Mouse (Mus musculus) midbrain, embryonic 12.5 days (tissue): ENCODE data around the gene Duoxa1. TPM values are rescaled to one million over a fixed set of nuclear protein-coding genes. Genes with fewer than 3 reads are reported as not detected.
A peak's percentile ranks its signal among the peaks of the same experiment; 100 is the strongest.
"Not testable (repeated sequence)": the region's sequence is repeated elsewhere in the genome, so short reads cannot be mapped to it uniquely, and the experiment has no call there.

ENCODE experiments used
- ATAC-seq: fragments of 200-750 bp; cut with Nextera tagmentation; 2 replicates; pipeline ENCODE4 v1.8.0; 2017; ENCODE audit warnings: low read depth, moderate TSS enrichment, moderate library complexity; ENCODE audit not compliant: low FRiP score
- H3K27ac ChIP-seq: fragments of 300-500 bp; sonication (generic); replicated peaks from 2 replicates; pipeline ENCODE4 v1.5.1; 2016; ENCODE audit warnings: mild to moderate bottlenecking
- H3K27me3 ChIP-seq: fragments of 300-500 bp; sonication (generic); 2 replicates; pipeline ENCODE4 v1.6.1; 2016; ENCODE audit warnings: mild to moderate bottlenecking
- H3K36me3 ChIP-seq: fragments of 300-500 bp; sonication (generic); 2 replicates; pipeline ENCODE4 v1.6.1; 2016
- H3K4me1 ChIP-seq: fragments of 300-500 bp; sonication (generic); 2 replicates; pipeline ENCODE4 v1.6.1; 2016
- H3K4me2 ChIP-seq: fragments of 300-500 bp; sonication (generic); replicated peaks from 2 replicates; pipeline ENCODE4 v1.6.1; 2016; ENCODE audit warnings: mild to moderate bottlenecking, moderate library complexity
- H3K4me3 ChIP-seq: fragments of 300-500 bp; sonication (generic); 2 replicates; pipeline ENCODE4 v1.5.1; 2016; ENCODE audit warnings: mild to moderate bottlenecking
- H3K9ac ChIP-seq: fragments of 300-500 bp; sonication (generic); replicated peaks from 2 replicates; pipeline ENCODE4 v1.6.1; 2016; ENCODE audit warnings: mild to moderate bottlenecking, moderate library complexity
- H3K9me3 ChIP-seq: fragments of 300-500 bp; sonication (generic); 2 replicates; pipeline ENCODE4 v1.6.1; 2016; ENCODE audit warnings: mild to moderate bottlenecking
- WGBS: fragments of 180-500 bp; shearing (Covaris S2); methylation state at CpG from one replicate; pipeline ENCODE4 v1.1.7; 2016; 5-methylcytosine and 5-hydroxymethylcytosine counted together
- polyA plus RNA-seq: library from polyadenylated mRNA; unstranded; fragments of >200 nt; fragmentation: Nextera tagmentation; extraction: Ambion mirVana; gene quantifications from 2 replicates; pipeline ENCODE4 v1.2.1, GENCODE M21; 2016

Gene Duoxa1
- polyA plus RNA-seq, 1 experiment from 2014 or later: 0.64 TPM

DNA sequence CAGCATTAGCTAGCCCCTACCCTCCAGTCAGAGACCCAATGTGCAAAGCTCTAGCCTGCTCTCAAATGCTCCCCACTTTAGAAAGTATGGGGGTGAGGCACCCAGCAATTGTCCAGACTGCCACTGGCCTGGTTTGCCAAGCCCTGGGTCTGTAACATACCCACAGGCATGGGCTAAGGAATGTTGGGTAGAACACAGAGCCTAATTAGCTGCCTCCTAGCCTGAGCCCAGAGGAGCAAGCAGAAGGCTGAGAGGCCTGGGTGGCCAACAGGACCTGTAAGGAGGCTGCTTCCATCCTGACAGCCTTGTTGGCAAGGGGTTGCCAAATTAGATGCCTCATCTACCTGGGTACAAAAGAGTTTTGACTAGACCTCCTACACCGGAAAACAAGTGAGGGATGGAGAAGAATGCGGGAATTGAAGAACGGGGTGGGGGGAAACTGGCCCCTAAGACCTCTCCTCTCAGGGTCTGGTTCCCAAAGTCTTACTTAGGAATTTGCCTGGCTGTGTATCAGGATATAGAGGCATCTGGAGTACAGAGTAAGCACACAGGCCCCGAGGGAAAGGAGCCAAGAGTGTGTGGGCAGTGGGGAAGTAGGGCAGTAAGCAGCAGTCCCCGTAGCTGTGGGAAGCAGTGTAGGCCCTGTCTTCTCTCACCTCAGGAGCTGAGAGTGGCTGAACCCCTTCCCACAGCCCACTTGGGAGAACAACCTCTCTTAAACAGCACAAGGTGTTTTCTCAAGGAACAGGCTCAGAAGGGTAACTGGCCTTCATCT, 37.8 kb upstream of the Duoxa1 start:
- Histone ChIP-seq H3K9ac (no peak overlapping the region; the same call in 1 of the 2 replicates), H3K4me1 (peaks cover 57% of the 10 kb centered on the region), H3K4me2 (no peak overlapping the region), H3K27me3 (no peaks in the 10 kb centered on the region), H3K9me3 (no peaks in the 10 kb centered on the region), H3K36me3 (peaks cover 24% of the 10 kb centered on the region), H3K4me3 (no peak overlapping the region), H3K27ac (peak overlapping the region; percentile 83)
- WGBS: 69% methylated on average over 5 of the region's 5 CpGs
- no peak for ATAC-seq

GRCm38 (mm10) chr2:122349136-122349785, 35.7 kb upstream of the Duoxa1 start:
- peaks cover 50% of the 10 kb centered on the region for H3K4me1 ChIP-seq

DNA sequence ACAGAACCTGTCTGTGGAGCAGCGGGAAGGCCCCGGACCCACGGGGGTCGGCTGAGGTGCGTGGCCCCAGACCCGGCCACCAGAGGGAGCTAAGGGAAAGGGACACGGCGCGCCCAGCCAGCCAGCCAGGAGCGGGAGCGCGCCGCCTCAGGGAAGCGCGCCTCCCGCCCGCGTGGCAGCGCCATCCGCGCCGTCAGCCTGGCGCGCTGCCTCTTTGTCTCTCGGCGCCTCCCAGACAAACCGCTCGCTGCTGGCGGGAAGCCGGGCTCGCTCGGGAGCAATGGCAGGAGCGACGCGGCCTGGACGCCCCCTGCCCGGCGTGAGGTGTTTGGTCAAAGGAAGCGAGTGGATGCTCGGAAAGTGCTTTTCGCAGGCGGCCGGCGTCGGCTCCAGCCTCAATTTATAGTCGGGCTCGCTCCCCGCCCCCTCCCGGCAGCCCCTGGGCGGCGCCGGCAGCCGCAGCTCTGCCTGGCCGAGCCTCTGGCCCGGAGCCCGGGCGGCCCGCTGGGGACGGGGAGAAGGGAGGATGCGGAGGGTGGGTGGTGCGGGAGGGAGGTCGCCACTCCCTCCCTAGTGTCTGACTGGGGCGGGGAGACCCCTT, 35.1 kb upstream of the Duoxa1 start:
- H3K4me1 ChIP-seq: peaks cover 43% of the 10 kb centered on the region
- peak overlapping the region; percentile 85 for H3K9ac ChIP-seq
- H3K4me2 ChIP-seq: peak overlapping the region; percentile 60
- peak; percentile 89 for ATAC-seq
- WGBS: 0% methylated on average over 50 of the region's 63 CpGs
- peaks cover 10% of the 10 kb centered on the region for H3K36me3 ChIP-seq
- H3K27ac ChIP-seq: peak overlapping the region; percentile 99
- no peaks in the 10 kb centered on the region for H3K27me3 ChIP-seq
- peak overlapping the region; percentile 53 for H3K4me3 ChIP-seq
- no peaks in the 10 kb centered on the region for H3K9me3 ChIP-seq

More at GRCm38 (mm10) chr2:122349136-122349785, 35.7 kb upstream of the Duoxa1 start:
- Histone ChIP-seq H3K9ac (peak overlapping the region; percentile 85), H3K27me3 (no peaks in the 10 kb centered on the region), H3K4me3 (peak overlapping the region; percentile 53), H3K9me3 (no peaks in the 10 kb centered on the region), H3K4me2 (peak overlapping the region; percentile 60), H3K36me3 (peaks cover 14% of the 10 kb centered on the region), H3K27ac (peak overlapping the region; percentile 99)
- peak; percentile 67 for ATAC-seq
- 8% methylated on average over 14 of the region's 14 CpGs for WGBS

DNA sequence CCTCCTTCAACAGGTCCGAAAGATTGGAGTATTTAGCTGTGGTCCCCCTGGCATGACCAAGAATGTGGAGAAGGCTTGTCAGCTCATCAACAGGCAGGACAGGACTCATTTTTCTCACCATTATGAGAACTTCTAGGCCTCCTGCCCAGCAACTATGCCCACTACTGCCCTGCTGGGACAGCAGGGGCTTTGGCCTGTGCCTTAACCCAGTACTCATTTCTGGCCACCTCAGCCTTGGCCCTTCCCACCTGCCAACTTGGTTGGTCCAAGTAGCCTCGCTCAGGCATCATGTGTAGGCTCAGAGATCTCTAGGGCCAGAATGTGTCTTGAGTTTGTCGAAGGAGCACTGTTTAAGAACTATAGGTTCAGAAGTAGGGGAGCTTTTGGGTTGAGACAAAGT, 33.7 kb upstream of the Duoxa1 start:
- ATAC-seq: no peak
- H3K27ac ChIP-seq: no peak overlapping the region
- no peak overlapping the region for H3K4me2 ChIP-seq
- H3K36me3 ChIP-seq: no peaks in the 10 kb centered on the region
- WGBS: 93% methylated on average over 3 of the region's 3 CpGs
- H3K9me3 ChIP-seq: no peaks in the 10 kb centered on the region
- H3K9ac ChIP-seq: no peak overlapping the region
- H3K4me3 ChIP-seq: no peak overlapping the region
- H3K27me3 ChIP-seq: no peaks in the 10 kb centered on the region
- peaks cover 33% of the 10 kb centered on the region for H3K4me1 ChIP-seq

DNA sequence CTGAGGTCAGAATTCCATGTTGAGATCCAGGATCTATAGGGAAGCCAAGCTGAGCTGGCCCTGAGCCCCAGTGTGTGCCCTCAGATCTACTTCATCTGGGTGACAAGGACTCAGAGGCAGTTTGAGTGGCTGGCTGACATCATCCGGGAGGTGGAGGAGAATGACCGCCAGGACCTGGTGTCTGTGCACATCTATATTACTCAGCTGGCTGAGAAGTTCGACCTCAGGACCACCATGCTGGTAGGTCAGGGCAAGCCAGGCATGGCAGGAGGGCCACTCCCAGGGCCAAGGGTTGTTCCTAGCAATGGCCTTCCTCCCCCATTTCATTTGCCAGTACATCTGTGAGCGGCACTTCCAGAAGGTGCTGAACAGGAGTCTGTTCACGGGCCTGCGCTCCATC, 32.6 kb upstream of the Duoxa1 start:
- H3K36me3 ChIP-seq, H3K27me3 ChIP-seq, H3K9ac ChIP-seq, H3K4me2 ChIP-seq, H3K27ac ChIP-seq, ATAC-seq, H3K4me3 ChIP-seq, H3K9me3 ChIP-seq: not testable (repeated sequence)
- peaks cover 22% of the 10 kb centered on the region for H3K4me1 ChIP-seq
- 86% methylated on average over 6 of the region's 6 CpGs for WGBS

- H3K27ac ChIP-seq: no peak overlapping the region
- no peak overlapping the region for H3K9ac ChIP-seq
- H3K4me2 ChIP-seq: no peak overlapping the region
- H3K36me3 ChIP-seq: no peaks in the 10 kb centered on the region
- no peak overlapping the region for H3K4me3 ChIP-seq
- no peaks in the 10 kb centered on the region for H3K9me3 ChIP-seq
- peaks cover 19% of the 10 kb centered on the region for H3K4me1 ChIP-seq
- WGBS: 78% methylated on average over 6 of the region's 6 CpGs
- no peak for ATAC-seq
- no peaks in the 10 kb centered on the region for H3K27me3 ChIP-seq
Observed at GRCm38 (mm10) chr2:122345106-122345893, 31.8 kb upstream of the Duoxa1 start.

DNA sequence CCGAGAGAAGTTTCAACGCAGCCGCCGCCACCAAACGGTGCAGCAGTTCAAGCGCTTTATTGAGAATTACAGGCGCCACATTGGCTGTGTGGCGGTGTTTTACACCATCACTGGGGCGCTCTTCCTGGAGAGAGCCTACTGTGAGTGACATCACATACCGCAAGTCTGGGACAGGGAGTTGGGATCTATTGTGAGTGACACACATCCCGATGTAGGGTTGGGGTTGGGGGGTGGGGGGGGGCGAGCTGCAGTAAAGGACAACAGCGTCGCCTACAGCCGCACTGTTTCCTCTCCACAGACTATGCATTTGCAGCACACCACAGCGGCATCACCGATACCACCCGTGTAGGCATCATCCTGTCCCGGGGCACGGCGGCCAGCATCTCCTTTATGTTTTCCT, 23.8 kb upstream of the Duoxa1 start:
- Histone ChIP-seq H3K9me3 (no peaks in the 10 kb centered on the region), H3K9ac (no peak overlapping the region), H3K27ac (no peak overlapping the region), H3K4me1 (no peaks in the 10 kb centered on the region), H3K27me3 (peaks cover 20% of the 10 kb centered on the region), H3K4me2 (peak overlapping the region; percentile 38), H3K36me3 (no peaks in the 10 kb centered on the region), H3K4me3 (peak overlapping the region; percentile 14; the same call in 1 of the 2 replicates)
- ATAC-seq: peak; percentile 52; the same call in 1 of the 2 replicates
- 70% methylated on average over 21 of the region's 21 CpGs for WGBS

- 72% methylated on average over 3 of the region's 3 CpGs for WGBS
- no peaks in the 10 kb centered on the region for H3K4me1 ChIP-seq
- H3K9ac ChIP-seq: no peak overlapping the region
- H3K36me3 ChIP-seq: no peaks in the 10 kb centered on the region
- no peak overlapping the region for H3K4me3 ChIP-seq
- ATAC-seq: no peak
- H3K4me2 ChIP-seq: no peak overlapping the region
- H3K9me3 ChIP-seq: no peaks in the 10 kb centered on the region
- peaks cover 20% of the 10 kb centered on the region for H3K27me3 ChIP-seq
- no peak overlapping the region for H3K27ac ChIP-seq
Observed at GRCm38 (mm10) chr2:122334170-122334569, 20.6 kb upstream of the Duoxa1 start.

- no peak for ATAC-seq
- H3K4me2 ChIP-seq: no peak overlapping the region
- 87% methylated on average over 3 of the region's 3 CpGs for WGBS
Observed at GRCm38 (mm10) chr2:122332222-122332621, 18.7 kb upstream of the Duoxa1 start.

GRCm38 (mm10) chr2:122330317-122330716, 16.8 kb upstream of the Duoxa1 start:
- H3K27ac ChIP-seq, H3K4me1 ChIP-seq, H3K4me3 ChIP-seq, H3K36me3 ChIP-seq, H3K9me3 ChIP-seq, ATAC-seq, H3K4me2 ChIP-seq, H3K27me3 ChIP-seq, H3K9ac ChIP-seq: not testable (repeated sequence)
- 84% methylated on average over 6 of the region's 6 CpGs for WGBS

More at GRCm38 (mm10) chr2:122332222-122332621, 18.7 kb upstream of the Duoxa1 start:
- Histone ChIP-seq H3K4me1 (no peaks in the 10 kb centered on the region), H3K9me3 (no peaks in the 10 kb centered on the region), H3K9ac (no peak overlapping the region), H3K27ac (no peak overlapping the region), H3K27me3 (peaks cover 13% of the 10 kb centered on the region; the same call in 1 of the 2 replicates), H3K36me3 (no peaks in the 10 kb centered on the region), H3K4me3 (no peak overlapping the region)

DNA sequence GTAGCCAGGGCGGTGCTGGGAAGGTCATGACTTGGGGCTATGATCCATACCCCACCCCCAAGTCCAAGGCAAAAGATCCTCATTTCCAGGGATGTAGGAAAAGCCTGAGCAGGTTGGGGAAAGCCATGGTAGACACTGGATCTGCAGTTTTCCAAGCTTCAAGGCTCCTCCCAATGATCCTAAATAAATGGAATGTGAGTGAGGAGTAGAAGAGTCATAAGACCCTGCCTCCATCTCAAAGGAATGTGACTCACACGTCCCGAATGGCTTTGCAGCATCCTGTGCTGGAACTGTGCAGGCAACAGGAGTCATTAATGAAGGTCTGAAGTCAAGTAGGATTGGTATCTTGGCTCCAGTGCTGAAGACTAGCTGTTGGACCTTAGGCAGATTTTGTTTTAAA, 14.5 kb upstream of the Duoxa1 start:
- H3K9me3 ChIP-seq: no peaks in the 10 kb centered on the region
- H3K27ac ChIP-seq: no peak overlapping the region
- no peak overlapping the region for H3K9ac ChIP-seq
- 72% methylated on average over 3 of the region's 3 CpGs for WGBS
- H3K4me1 ChIP-seq: no peaks in the 10 kb centered on the region
- no peaks in the 10 kb centered on the region for H3K27me3 ChIP-seq
- no peaks in the 10 kb centered on the region for H3K36me3 ChIP-seq
- ATAC-seq: no peak
- no peak overlapping the region for H3K4me2 ChIP-seq
- no peak overlapping the region for H3K4me3 ChIP-seq
